Mouse (Mus musculus): ENCODE measurements at regions not wholly inside any gene's neighbourhood (a gene's known extent, or its start where the extent isn't known, plus 50 kb on each side); places are given as distances from the start of the nearest gene placed in this dataset.

DNA sequence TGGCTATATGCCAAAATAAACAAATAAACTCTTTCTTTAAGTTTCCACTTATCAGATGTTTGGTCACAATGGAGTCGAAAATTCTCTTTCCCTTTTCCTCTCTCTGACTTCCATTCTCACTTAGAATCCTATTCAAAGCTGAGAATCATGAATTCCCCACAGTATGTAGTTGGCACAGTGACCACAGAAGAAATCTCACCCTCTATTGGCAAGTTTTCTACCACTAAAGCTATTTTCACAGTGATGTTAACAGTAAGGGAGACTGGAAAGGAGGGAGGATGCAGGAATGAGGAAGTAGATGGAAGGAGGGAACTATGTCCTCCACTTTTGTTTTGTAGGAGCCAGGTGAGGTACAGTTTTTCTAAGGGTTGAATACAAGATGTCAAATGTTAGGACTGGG, 431.2 kb upstream of the Tbl1xr1 start:
- TF ChIP-seq POLR2A (IDR thresholded peaks at IDR 0.05; ENCODE audit: borderline replicate concordance, low read depth, low read length) = no peak
- TF ChIP-seq CTCF (IDR thresholded peaks at IDR 0.05; ENCODE audit: low read depth, low read length) = no peak
